Mouse (Mus musculus): ENCODE data around the gene AC170998.1. TPM values are rescaled to one million over a fixed set of nuclear protein-coding genes. Genes with fewer than 3 reads are reported as not detected.

AC170998.1 gene
- total RNA-seq, 1 experiment from 2014 or later, result not detected

Other genes starting within 250 kb of the AC170998.1 start
- 9.1 to 23.2 TPM (median 11.9 TPM) in 3 replicates for gene Fkbp5, start 208.6 kb upstream of the AC170998.1 start, total RNA-seq (2017)
- 2.2 TPM in 1 of 3 replicates, not detected in the others for gene Armc12, start 195.3 kb upstream of the AC170998.1 start, total RNA-seq (2017)
- gene Clpsl2, start 176.7 kb upstream of the AC170998.1 start, total RNA-seq (2017), result not detected in 3 replicates
- gene Clps, start 165.3 kb upstream of the AC170998.1 start, total RNA-seq (2017), result not detected in 3 replicates
- not detected in 3 replicates for gene Lhfpl5, start 150.4 kb upstream of the AC170998.1 start, total RNA-seq (2017)
- gene Srpk1, start 103.4 kb upstream of the AC170998.1 start, total RNA-seq (2017), result 82.1 to 102 TPM (median 82.6 TPM) in 3 replicates
- gene Slc26a8, start 35.9 kb upstream of the AC170998.1 start, total RNA-seq (2017), result 0.97 to 1.5 TPM in 2 of 3 replicates, not detected in the other
- gene Mapk14, start 34.8 kb upstream of the AC170998.1 start, total RNA-seq (2017), result 157 to 202 TPM (median 181 TPM) in 3 replicates
- gene Mapk13, start 43.2 kb downstream of the AC170998.1 start, total RNA-seq (2017), result 1.5 to 2.3 TPM (median 1.8 TPM) in 3 replicates
- 6.7 to 16.8 TPM (median 7.3 TPM) in 3 replicates for gene Brpf3, start 75.0 kb downstream of the AC170998.1 start, total RNA-seq (2017)
- gene Pnpla1, start 132.3 kb downstream of the AC170998.1 start, total RNA-seq (2017), result not detected in 3 replicates
- 0.38 to 0.78 TPM in 2 of 3 replicates, not detected in the other for gene 4930539E08Rik, start 189.2 kb downstream of the AC170998.1 start, total RNA-seq (2017)
- gene Pxt1, start 217.8 kb downstream of the AC170998.1 start, total RNA-seq (2017), result not detected in 3 replicates
- gene Kctd20, start 225.9 kb downstream of the AC170998.1 start, total RNA-seq (2017), result 67.0 to 103 TPM (median 95.1 TPM) in 3 replicates

Data from monocyte, adult 5-6 weeks (primary cell).